In the genomic region with DNA sequence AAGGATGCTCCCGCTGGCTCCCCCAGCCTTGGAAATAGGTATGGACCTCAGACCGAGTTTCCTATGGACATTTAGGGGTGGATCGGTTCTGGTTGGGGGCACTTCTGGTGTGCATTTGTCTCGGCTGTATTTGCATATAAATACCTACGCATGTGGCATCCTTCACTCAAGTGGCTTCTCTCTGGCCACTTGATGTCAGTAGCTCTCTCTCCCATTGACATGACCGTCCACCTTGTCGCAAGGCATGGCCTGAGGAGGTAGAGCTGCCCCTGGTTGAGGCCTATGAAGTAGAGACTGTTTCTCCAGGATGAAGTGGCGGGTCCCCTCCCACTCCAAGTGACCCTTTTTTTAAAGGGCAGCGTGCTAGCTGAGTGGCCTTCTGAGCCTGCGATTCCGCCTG, we compare ENCODE assay signal across 12 mouse cellular contexts.
DNase-seq lines count a peak whose midpoint lies in the region; ATAC-seq and TF ChIP-seq lines count a peak whose summit lies in the region.
"Had no signal": no experiment of that assay in that cellular context is flagged by ENCODE, and none has a peak within 500 bp of the region (broad histone marks: within the 10 kb centered on the region; RNA-seq: fewer than 3 reads in every experiment).

No protein-coding gene starts in this region.

- H3K4me1 ChIP-seq in kidney, embryonic 16.5 days (ENCODE audit: insufficient read depth, low read length), result peaks cover 70% of the 10 kb centered on the region
- no peaks in the 10 kb centered on the region for H3K4me1 ChIP-seq in kidney, adult 2 months (ENCODE audit: control insufficient read depth, insufficient read depth, low read length)
- H3K4me1 ChIP-seq in ES-E14 (ENCODE audit: control insufficient read depth in 2 of 2, insufficient read depth in 2 of 2, low read length in 2 of 2, poor library complexity in 1 of 2), result peaks cover 19 to 48% of the 10 kb centered on the region in 2 experiments
- peaks cover 95% of the 10 kb centered on the region for H3K4me1 ChIP-seq in embryonic facial prominence, embryonic 13.5 days
- peaks cover 74% of the 10 kb centered on the region for H3K4me1 ChIP-seq in midbrain, embryonic 16.5 days (ENCODE audit: control insufficient read depth, insufficient read depth, low read length)

- H3K9me3 ChIP-seq in kidney, embryonic 16.5 days (ENCODE audit: low read length), result no peaks in the 10 kb centered on the region
- H3K9me3 ChIP-seq in ES-E14 (ENCODE audit: control insufficient read depth, insufficient read depth, low read depth, low read length), result no peaks in the 10 kb centered on the region
- no peaks in the 10 kb centered on the region for H3K9me3 ChIP-seq in embryonic facial prominence, embryonic 13.5 days
- H3K9me3 ChIP-seq in midbrain, embryonic 16.5 days (replicated peaks; ENCODE audit: control insufficient read depth, low read length, poor library complexity, severe bottlenecking), result no peaks in the 10 kb centered on the region
- H3K9me3 ChIP-seq: liver, embryonic 13.5 days; midbrain, embryonic 12.5 days had no signal

- no peaks in the 10 kb centered on the region for H3K27me3 ChIP-seq in kidney, embryonic 16.5 days (ENCODE audit: insufficient read depth, low read length)
- no peaks in the 10 kb centered on the region for H3K27me3 ChIP-seq in kidney, adult 2 months (replicated peaks; ENCODE audit: control insufficient read depth, insufficient read depth, low read length)
- H3K27me3 ChIP-seq in embryonic facial prominence, embryonic 13.5 days, result no peaks in the 10 kb centered on the region
- H3K27me3 ChIP-seq in midbrain, embryonic 16.5 days (ENCODE audit: control insufficient read depth, insufficient read depth, low read depth, low read length), result no peaks in the 10 kb centered on the region

- H3K4me3 ChIP-seq in kidney, embryonic 16.5 days (ENCODE audit: low read length), result no peak overlapping the region
- H3K4me3 ChIP-seq in kidney, adult 2 months (ENCODE audit: insufficient read depth, low read depth, low read length), result no peak overlapping the region
- no peak overlapping the region for H3K4me3 ChIP-seq in ES-E14 (ENCODE audit: insufficient read depth in 1 of 2, low read depth in 1 of 2, low read length in 2 of 2, poor library complexity in 1 of 2, severe bottlenecking in 1 of 2)
- H3K4me3 ChIP-seq in embryonic facial prominence, embryonic 13.5 days, result no peak overlapping the region
- H3K4me3 ChIP-seq in midbrain, embryonic 16.5 days (ENCODE audit: low read depth, low read length), result no peak overlapping the region
- H3K4me3 ChIP-seq: liver, embryonic 13.5 days; midbrain, embryonic 12.5 days had no signal

- no peak for TF ChIP-seq CTCF in kidney, adult 2 months (conservative IDR thresholded peaks at IDR 0.05; ENCODE audit: insufficient read depth, insufficient read length, low read depth, low read length)

- no peak for ATAC-seq in kidney, embryonic 16.5 days (ENCODE audit: low FRiP score, low TSS enrichment)
- no peak for ATAC-seq in embryonic facial prominence, embryonic 13.5 days (ENCODE audit: insufficient number of reproducible peaks, insufficient read depth, low FRiP score, low TSS enrichment, low read depth)
- no peak for ATAC-seq in midbrain, embryonic 16.5 days
- ATAC-seq: activated CD4-positive, CD25-positive, alpha-beta regulatory T cell, adult 4 months had no signal

- H3K36me3 ChIP-seq in kidney, embryonic 16.5 days (ENCODE audit: insufficient read depth, low read length), result no peaks in the 10 kb centered on the region
- no peaks in the 10 kb centered on the region for H3K36me3 ChIP-seq in kidney, adult 2 months (ENCODE audit: control insufficient read depth, insufficient read depth, low read length)
- H3K36me3 ChIP-seq in ES-E14 (ENCODE audit: control insufficient read depth, insufficient read depth, low read length, poor library complexity, severe bottlenecking), result no peaks in the 10 kb centered on the region
- no peaks in the 10 kb centered on the region for H3K36me3 ChIP-seq in embryonic facial prominence, embryonic 13.5 days
- H3K36me3 ChIP-seq in midbrain, embryonic 16.5 days (ENCODE audit: control insufficient read depth, insufficient read depth, low read length), result no peaks in the 10 kb centered on the region
- H3K36me3 ChIP-seq: G1E; liver, embryonic 13.5 days; midbrain, embryonic 12.5 days had no signal

- in situ Hi-C loops in ES-E14 (cut with MboI; ENCODE audit: low sequenced_read_pairs in 2 of 2, unreplicated experiment in 2 of 2), result no loop called here

- H3K4me2 ChIP-seq in kidney, embryonic 16.5 days (replicated peaks; ENCODE audit: low read depth, low read length), result no peak overlapping the region
- H3K4me2 ChIP-seq in embryonic facial prominence, embryonic 13.5 days, result no peak overlapping the region
- peak overlapping the region; percentile 6; the same call in 1 of the 2 replicates for H3K4me2 ChIP-seq in midbrain, embryonic 16.5 days (ENCODE audit: low read length)
- H3K4me2 ChIP-seq: midbrain, embryonic 12.5 days had no signal

- no peak for TF ChIP-seq POLR2A in kidney, adult 2 months (IDR thresholded peaks at IDR 0.05; ENCODE audit: low read depth, low read length)

- H3K27ac ChIP-seq in kidney, embryonic 16.5 days (ENCODE audit: low read length), result peak overlapping the region; percentile 65; the same call in 1 of the 2 replicates
- H3K27ac ChIP-seq in kidney, adult 2 months (ENCODE audit: insufficient read depth, low read depth, low read length), result no peak overlapping the region
- peak overlapping the region; percentile 66; the same call in 1 of the 2 replicates for H3K27ac ChIP-seq in ES-E14 (ENCODE audit: insufficient read depth, low read depth, low read length, poor library complexity, severe bottlenecking)
- peak overlapping the region; percentile 73; the same call in 1 of the 2 replicates for H3K27ac ChIP-seq in embryonic facial prominence, embryonic 13.5 days
- H3K27ac ChIP-seq in midbrain, embryonic 16.5 days (ENCODE audit: low read length), result no peak overlapping the region

- no peak overlapping the region for H3K9ac ChIP-seq in kidney, embryonic 16.5 days (replicated peaks; ENCODE audit: low read length)
- H3K9ac ChIP-seq in ES-E14 (ENCODE audit: insufficient read depth, low read depth, low read length, poor library complexity, severe bottlenecking), result 0 out of 2 replicates have a peak overlapping the region, but pooled peaks have one; percentile 8
- H3K9ac ChIP-seq in embryonic facial prominence, embryonic 13.5 days, result no peak overlapping the region
- no peak overlapping the region for H3K9ac ChIP-seq in midbrain, embryonic 16.5 days (ENCODE audit: low read depth, low read length)
- H3K9ac ChIP-seq: liver, embryonic 13.5 days; midbrain, embryonic 12.5 days had no signal

- WGBS in kidney, embryonic 16.5 days, result 72% methylated on average over 11 of the region's 11 CpGs
- 78% methylated on average over 11 of the region's 11 CpGs for WGBS in kidney, adult 2 months
- WGBS in embryonic facial prominence, embryonic 13.5 days, result 46% methylated on average over 11 of the region's 11 CpGs
- WGBS in midbrain, embryonic 16.5 days, result 27% methylated on average over 11 of the region's 11 CpGs

- DNase-seq in kidney, adult 2 months, result no peak
- DNase-seq in ES-E14 (ENCODE audit: low read depth, low spot score), result no peak
- no peak for DNase-seq in layer of hippocampus, adult 9-11 months
- DNase-seq in adrenal gland, postnatal 25 days, result no peak
- DNase-seq: liver, embryonic 13.5 days; thymus, postnatal 14 days had no signal

TF ChIP-seq in ES-E14, 5 proteins besides CTCF, POLR2A, EP300 and RAD21:
- no peak for TF ChIP-seq ZNF384 (IDR thresholded peaks at IDR 0.05; ENCODE audit: low read depth, low read length)
- TF ChIP-seq HCFC1 (IDR thresholded peaks at IDR 0.05; ENCODE audit: borderline replicate concordance, insufficient read depth, low read length), result no peak
- no peak for TF ChIP-seq ZC3H11A (IDR thresholded peaks at IDR 0.05; ENCODE audit: borderline replicate concordance, low read depth, low read length)
- no peak for TF ChIP-seq MAFK (IDR thresholded peaks at IDR 0.05; ENCODE audit: insufficient read depth, low read depth, low read length)
- TF ChIP-seq CHD2 (IDR thresholded peaks at IDR 0.05; ENCODE audit: low read depth, low read length), result no peak

Comparison
In these comparisons a context has a peak if more than half of its experiments do, and no peak if none do; other contexts are left out.
1. H3K27ac ChIP-seq: peak in kidney, embryonic 16.5 days (single experiment), ES-E14 (single experiment) and embryonic facial prominence, embryonic 13.5 days (single experiment); none in kidney, adult 2 months (single experiment) and midbrain, embryonic 16.5 days (single experiment).